Mouse (Mus musculus) cerebellum, postnatal 25 days (tissue): ENCODE measurements around the gene Gcdh.

Source experiments
- DNase-seq, 2 experiments: peaks; one replicate each; pipeline ENCODE4 v3.0.0; 2021; ENCODE audit warnings: mixed read lengths in 2 of 2

The Gcdh gene

GRCm38 (mm10) chr8:84909949-84910348 lies 16.2 kb upstream of the Gcdh start:
- DNase-seq, result peak in 1 of 2 experiments; percentile 24

GRCm38 (mm10) chr8:84909162-84909767 lies 15.5 kb upstream of the Gcdh start:
- DNase-seq, result peak in 1 of 2 experiments; percentile 33

DNA sequence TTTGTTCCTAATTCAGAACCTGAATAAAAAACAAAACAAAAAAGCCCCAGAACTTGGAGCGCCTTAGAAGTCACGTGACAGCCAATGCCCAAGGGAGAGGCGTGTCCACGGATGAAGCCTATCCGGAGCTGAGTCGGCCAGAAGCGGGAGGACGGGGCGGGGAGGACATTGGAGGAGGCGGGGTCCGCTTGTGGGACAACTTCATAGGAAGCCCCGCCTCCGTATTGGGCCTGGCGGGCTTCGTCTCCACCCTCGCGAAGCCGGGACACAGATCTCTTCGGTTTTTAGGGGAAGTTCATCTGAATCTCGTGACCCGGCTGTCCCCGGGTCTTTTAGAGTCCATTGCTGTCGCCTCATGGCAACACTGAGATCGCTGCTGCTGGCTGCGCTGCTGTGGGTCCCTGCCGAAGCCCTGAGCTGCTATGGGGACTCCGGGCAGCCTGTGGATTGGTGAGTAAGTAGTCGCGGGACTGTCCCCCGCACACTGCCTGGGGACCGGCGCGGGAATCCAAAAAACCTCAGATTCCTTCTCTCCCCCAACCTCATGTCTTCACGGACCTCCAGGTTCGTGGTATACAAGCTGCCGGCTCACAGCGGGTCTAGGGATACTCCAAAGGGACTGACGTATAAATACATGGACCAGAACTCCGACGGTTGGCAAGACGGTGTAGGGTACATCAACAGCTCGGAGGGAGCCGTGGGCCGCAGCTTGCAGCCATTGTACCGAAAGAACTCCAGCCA lies 14.9 kb upstream of the Gcdh start, which contains the start of gene Dnase2a:
Gene Dnase2a, plus strand, starts transcription at position 140 of the 741 bp plus-strand sequence.
- DNase-seq, result peak; percentile 79 to 86

DNA sequence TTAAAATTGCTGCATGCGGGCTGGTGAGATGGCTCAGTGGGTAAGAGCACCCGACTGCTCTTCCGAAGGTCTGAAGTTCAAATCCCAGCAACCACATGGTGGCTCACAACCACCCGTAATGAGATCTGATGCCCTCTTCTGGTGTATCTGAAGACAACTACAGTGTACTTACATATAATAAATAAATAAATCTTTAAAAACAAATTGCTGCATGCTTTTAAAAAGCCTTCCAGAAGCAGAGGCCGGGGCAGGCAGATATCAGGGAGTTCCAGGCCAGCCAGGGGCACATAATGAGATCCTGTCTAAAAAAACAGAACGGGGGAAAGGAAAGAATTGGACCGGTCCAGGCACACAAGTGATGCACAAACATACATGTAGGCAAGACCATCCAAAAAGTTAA lies 14.3 kb upstream of the Gcdh start:
- DNase-seq, result peak in 1 of 2 experiments; percentile 21

- DNase-seq, result no peak
These were observed 13.8 kb upstream of the Gcdh start for GRCm38 (mm10) chr8:84907493-84907892.

GRCm38 (mm10) chr8:84907037-84907436 lies 13.3 kb upstream of the Gcdh start:
- DNase-seq, result no peak

DNA sequence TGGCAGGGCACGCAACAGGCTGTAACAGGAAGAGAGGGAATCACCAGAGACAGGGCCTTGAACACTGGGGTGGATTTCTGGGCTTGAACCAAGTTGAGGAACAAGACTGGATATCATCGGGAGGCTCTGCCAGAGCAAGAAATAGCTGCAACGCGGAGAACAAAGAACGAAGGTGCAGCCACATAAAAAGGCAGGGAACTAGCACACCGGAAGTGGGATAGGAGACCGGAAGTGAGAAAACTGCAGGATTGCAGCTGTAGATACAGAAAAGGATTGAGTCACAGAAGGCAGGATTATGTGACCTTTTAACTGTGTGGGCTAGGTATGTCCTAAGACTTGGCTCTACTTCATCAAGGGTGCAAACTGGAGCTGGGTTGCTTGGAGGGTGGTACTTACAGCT lies 10.6 kb upstream of the Gcdh start:
- no peak for DNase-seq

GRCm38 (mm10) chr8:84902920-84903661 lies 9.4 kb upstream of the Gcdh start:
- peak; percentile 99 for DNase-seq

DNA sequence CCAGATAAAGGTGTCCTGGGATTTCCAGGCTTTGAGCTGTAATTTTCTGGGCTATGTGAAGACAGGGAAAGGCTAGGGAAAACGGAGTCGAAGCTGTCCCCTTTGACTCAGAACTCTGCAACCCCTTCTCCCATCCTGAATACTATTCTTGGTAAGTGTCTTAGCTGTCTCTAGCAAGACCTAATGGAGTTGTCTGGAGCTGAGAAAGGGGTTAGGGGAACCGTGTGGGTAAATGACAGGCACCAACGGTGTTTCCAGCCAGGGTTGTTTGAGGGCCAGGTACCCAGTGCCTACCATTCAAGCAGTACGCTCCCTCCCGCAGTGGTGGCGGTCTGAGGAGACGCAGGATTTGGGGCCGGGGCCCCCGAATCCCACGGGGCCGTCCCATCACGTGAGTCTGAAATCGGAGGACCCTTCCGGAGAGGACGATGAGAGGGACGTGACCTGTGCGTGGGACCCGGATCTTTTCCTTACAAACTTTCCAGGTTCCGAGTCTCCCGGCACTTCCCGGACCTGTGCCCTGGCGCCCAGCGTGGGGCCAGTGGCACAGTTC lies 8.7 kb upstream of the Gcdh start:
- DNase-seq, result no peak

GRCm38 (mm10) chr8:84901752-84902151 lies 8.0 kb upstream of the Gcdh start, which contains the start of gene Klf1:
TSS of gene Klf1 (plus strand) at chr8:84901928.
- peak in 1 of 2 experiments; percentile 15 for DNase-seq

DNA sequence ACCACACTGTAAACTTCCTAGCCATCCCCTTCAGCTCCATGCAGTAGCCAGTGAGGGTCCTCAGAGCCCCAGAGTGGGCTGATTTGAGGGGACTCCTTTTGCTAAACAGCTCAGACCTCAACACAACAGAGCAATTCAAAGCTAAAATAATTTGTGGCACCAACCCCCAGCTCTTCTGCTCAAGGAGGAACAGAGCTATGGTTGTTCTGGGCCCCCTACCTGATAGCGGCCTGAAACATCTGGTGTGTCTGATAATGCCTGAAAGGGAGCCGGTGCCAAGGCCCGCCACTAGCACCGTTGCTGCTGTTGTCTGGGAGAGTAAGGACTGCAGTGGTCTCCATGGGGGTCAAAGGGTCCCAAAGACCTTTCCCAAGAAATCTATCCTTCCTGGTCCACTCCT lies 7.3 kb upstream of the Gcdh start:
- no peak for DNase-seq

DNA sequence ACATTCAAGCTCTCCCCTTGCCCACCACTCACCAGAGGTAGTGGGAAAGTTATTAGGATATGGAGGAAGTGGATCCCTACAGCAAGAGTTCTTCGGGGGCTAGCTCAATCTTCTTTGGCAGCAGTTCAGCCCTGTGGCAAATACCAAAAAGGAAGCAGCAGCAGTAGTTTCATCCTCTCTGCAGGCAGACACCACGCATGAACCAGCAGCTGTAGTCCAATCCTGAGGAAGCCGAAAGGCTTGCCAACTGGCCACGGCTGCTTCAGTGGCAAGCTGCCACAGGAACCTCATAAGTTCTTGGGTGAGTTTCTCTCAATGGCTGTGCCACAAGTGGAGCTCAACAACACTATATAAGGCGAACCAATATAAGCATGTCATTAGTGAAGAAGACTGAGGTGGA lies 2.2 kb upstream of the Gcdh start:
- no peak for DNase-seq

DNA sequence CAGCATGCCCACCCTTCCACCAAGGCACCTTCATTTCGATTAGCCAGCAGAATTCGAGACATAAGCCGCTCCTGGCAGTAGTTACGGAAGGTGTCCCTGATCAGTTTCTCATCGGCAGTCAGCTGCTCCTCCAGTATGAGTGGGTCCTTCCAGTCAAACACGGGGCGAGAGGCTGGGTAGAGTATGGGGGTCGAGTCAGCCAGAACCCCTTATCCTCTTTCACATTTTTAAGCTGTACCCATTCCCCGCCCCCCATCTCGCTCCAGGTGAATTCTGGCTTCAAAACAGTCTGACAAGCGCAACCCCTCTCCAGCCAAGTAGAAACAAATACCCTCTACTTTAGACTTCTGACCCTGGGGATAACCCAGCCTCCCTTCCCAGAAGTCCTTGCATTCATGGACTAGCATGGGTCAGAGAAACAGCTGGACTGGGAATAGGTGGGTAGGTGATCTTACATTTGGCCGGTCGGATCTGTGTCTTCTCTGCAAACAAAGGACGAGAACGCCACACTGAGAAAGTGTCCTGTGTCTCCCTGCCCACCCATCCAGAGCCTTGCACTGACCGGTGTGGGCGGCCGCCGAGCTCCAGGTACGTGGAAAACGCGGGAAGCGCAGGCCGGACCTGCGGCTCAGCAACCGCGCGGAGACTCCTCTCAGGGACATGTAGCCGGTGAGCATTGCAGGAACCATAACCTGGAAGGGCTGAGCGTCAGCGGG lies 570 bp downstream of the Gcdh start:
- no peak for DNase-seq

DNA sequence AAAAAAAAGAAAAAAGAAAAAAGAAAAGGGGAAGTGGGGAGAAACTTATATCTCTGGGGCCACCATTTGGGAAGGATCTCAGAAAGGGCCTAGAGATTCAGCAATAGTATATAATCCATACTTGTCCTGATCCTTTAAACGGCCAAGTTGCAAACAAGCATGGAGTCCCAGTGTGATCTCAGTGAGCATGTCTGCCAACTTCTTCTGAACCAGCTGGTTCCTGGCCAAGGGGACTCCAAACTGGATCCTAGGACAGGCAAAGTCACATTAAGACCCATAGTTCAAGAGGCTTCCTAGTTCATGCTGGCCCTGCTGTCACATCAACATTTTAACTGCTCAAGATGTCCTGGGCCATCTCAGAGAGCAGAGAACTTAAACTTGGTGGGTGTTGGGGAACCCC lies 4.6 kb downstream of the Gcdh start:
- no peak for DNase-seq

- no peak for DNase-seq
These were observed 5.4 kb downstream of the Gcdh start for GRCm38 (mm10) chr8:84888280-84888679.

- no peak for DNase-seq
These were observed 9.0 kb downstream of the Gcdh start for GRCm38 (mm10) chr8:84884728-84885127.

GRCm38 (mm10) chr8:84878915-84879314 lies 14.8 kb downstream of the Gcdh start:
- no peak for DNase-seq

DNA sequence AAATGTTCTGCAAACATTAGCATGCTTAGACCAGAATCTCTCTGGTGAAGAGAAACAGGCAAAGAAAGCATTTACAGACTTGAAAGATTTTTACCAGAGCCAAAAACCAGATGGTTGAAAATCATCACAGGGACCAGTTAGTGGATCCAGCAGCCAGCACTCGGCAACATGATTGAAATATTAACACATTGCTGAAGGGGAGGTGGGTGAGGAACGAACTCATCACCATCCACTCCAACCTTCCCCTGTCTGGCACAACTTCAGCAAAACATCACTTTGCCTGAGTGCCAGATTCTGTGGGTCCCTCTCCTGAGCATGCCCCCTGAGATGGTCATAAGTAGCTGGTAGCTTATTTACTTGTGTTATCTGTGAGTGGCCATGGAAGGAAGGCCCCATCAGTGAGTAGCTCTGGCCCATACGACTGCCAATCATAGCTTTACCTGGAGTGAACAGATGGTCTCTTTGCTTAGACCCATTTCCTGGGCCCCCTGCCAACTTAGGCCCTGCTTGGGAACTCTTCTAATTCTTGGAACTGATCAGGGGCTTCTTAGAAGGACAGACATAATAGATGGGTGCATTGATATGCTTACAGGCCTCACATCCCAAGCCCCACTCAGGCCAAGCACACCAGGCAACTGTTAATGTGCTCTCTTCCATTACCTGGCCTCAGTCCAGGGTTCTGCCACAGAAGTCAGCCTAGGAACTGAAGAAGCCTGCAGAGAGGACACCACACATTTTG lies 16.3 kb downstream of the Gcdh start:
- DNase-seq, result peak; percentile 86 to 91

DNA sequence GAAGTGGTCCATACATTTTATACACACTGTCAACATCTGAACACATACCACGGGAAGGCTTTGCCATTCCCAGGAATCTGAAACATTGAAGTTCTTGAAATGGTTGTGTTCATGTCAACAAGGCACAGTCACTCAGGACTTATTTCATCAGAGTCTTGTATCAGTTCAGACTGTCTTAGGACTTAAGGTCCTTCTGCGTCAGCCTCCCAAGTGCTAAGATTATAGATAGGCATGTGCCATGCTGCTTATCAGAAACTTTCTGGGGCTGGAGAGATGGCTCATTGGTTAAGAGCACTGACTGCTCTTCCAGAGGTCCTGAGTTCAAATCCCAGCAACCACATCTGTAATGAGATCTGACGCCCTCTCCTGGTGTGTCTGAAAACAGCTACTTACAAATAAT lies 19.4 kb downstream of the Gcdh start:
- DNase-seq, result no peak

GRCm38 (mm10) chr8:84873016-84873415 lies 20.7 kb downstream of the Gcdh start:
- no peak for DNase-seq

DNA sequence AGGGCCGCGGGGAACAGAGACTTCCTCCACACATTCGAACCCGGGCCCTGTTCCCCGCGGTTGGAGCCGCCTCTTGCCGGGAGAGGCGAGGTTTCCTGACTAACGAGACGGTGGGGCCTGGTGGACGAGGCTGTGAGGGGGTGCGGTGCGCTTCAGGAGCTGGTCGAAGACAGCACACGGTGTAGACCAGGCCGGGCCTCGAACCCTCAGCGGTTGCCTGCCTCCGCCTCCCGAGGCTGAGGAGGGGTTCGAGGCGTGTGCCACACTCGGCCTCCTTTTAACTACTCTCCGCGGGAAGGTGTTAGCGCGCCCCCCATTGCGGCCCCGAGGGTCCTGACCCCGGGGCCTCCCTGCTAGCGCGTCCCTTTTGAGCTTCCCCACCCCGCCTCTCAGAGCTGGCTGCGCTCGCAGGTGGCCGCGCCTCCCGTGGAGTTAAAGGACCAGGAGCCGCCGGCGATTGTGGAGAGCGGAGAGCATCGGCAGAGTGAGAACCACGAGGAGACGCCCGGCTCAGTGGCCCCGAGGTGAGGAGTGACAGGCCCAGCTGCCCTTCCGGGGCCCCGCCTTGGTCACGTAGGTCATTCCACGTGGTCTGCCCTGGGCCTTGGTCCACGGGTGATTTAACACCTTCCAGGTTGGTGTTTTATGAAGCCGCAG lies 21.3 kb downstream of the Gcdh start:
- DNase-seq, result peak; percentile 32 to 42
